Mouse (Mus musculus) adrenal gland, adult (tissue): ENCODE data around the gene Zfp691.
A peak's percentile ranks its signal among the peaks of the same experiment; 100 is the strongest.

Experiments used
- DNase-seq, 2 experiments: peaks; one replicate each; pipeline ENCODE4 v3.0.0; 2022 to 2023; ENCODE audit warnings: low spot score in 1 of 2; ENCODE audit not compliant: inconsistent age in 2 of 2

Gene Zfp691

DNA sequence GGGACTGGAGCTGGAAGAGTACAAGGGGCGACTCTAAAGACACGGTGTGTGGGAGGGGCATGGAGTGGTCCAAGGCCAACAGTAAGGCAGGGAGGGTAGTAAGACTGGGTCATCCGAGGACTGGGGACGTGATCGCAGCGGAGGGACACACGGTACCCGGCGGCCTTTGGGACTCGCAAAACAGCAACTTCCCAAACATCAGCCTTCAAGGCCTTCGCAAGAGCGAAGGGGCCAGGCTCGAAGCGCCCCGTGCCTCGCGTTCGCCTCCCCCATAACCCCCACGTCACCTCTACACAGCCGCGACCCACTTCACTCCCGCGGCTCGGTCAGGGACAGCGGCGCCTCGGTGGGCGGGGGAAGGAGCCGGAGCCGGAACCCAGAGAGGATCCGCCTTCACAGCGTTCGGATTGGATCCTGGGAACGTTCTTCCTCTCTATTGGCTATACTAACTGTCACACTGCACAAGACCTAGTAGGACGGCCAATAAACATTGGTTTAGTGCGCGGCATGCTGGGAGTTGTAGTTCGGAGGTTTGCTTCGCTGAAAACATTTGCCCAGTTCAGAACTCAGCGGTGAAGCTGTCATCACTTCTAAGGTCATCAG, at the start of gene Zfp691:
TSS of gene Zfp691 (minus strand) at position 345 of the 603 bp plus-strand sequence.
- peak; percentile 95 to 98 for DNase-seq

DNA sequence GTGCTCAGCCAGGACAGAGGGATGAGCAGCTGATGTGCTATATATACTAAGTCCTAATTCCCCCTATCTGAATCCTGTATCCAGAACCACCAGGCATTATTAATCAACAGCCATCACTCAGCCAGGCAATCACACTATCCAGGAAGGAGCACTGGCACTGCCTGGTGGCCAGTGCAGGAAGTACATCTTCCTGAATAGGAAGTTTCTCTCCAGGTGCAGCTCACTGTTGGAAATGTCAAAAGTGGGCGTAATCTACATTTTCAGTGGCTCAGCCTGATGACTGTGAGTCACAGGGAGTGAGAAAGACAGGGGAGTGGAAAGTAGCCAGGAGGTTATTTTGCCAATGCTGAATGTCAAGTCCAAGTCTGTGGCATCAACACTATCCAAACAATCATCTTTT, 49.7 kb upstream of the Zfp691 start:
- DNase-seq: peak; percentile 73 to 86

DNA sequence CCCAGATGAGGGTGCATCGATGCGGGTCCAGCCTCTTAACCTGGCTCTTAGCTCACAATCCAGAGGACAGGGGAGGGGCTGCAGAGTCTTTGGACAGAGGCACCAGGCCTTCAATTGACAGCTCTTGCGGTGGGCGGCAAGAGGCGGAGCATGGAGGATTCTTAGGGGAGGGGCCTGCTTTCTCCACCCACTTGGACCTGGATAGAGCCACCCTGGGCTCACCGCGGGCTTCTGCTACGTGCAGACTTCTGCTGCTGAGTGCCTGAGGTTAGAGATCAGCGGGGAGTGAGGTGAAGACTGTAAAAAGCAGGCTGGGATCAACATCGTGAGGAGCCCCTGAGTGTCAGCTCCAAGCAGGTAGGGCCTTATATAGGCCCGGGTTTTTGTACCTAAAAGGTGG, 44.2 kb upstream of the Zfp691 start, which contains the start of gene Tmem269:
TSS of gene Tmem269 (minus strand) at position 49 of the 400 bp plus-strand sequence.
- no peak for DNase-seq

DNA sequence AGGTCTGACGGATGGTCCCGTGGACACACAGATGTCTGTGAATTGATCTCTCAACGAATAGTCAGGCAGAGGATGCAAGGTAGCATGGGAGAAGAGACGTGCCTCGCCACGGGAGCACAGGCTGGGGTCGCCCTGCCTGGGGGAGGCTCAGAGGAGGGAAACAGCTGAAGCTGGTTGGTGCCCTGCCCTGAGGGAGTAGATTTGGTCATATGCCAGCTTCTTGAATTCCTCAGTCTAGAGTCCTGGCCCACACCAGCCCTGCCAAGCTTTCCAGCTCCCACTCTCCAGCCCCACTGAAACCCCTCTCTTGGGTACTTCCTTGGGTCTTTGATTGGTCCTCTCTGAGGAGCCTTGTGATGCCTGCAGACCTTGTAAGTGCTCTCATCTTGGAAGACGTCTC, 42.7 kb upstream of the Zfp691 start:
- DNase-seq: no peak

DNA sequence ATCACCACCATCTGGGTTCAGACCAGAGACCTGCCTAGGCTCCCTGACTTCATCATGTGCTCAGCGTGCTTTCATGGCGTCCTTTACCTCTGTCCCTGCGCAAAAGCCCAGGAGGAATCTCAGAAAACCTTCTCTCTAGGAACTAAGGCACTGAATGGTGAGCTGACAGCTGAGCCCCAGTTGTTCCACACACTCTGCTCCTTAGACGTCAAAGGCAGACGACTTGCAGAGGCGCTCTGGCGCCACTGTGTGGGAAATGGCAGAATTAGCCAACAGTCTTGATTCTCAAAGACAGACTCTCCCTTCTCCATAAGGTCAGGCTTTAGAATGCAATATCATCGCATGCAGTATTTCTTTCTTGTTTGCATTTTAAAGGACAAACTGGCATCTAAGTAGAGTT, 30.7 kb upstream of the Zfp691 start:
- peak; percentile 43 to 82 for DNase-seq

DNA sequence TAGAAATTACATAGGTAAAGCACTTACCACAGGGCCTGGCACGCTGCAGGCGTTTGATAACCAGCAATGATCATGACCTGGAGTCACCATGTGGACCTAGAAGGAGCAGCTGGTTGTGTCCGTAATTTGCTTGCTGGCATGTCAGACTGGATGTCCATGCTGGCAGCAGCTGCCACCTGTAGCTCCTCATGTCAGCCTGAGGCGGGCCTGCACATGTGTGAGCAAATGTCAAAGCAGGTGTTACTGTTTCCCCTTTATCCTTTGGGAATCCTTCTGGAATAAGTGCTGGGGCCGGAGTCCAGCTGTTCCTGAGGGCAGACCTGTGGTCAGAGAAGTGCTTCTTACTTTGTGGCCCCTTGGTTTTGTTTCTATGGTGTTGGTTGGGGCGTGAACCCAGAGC, 24.1 kb upstream of the Zfp691 start:
- no peak for DNase-seq

DNA sequence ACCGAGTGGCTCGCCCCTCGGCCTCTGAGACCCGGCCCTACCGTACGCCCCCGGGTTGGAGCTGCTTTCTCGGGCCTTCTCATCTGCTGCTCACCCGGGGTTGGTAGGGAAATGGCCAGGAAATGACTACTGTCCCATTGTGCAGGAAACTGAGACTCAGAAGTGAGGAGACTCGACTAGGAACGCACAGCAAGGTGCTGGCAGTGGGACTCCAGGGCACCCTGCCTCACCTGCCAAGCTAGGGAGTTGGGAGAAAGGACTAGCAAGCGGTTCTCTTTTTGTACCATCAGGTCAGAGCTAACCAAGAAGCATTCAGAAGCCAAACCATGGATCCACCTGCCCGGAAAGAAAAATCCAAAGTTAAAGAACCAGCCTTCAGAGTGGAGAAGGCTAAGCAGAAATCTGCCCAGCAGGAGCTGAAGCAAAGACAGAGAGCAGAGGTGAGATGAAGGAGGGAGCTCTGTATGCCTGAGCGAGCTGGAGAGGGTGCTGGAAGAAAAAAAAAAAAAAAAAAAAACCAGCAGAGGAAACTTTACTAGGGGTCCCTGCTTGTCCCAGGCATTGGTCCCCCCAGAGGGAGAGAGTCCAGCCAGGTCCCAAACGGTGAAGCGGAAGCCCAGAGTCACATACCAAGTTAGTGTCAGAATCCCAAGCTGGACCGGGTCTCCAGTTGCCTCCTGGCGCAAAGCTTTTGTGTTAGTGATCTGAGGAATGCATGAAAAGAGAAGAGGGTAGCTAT, 21.8 kb upstream of the Zfp691 start:
- DNase-seq: no peak

DNA sequence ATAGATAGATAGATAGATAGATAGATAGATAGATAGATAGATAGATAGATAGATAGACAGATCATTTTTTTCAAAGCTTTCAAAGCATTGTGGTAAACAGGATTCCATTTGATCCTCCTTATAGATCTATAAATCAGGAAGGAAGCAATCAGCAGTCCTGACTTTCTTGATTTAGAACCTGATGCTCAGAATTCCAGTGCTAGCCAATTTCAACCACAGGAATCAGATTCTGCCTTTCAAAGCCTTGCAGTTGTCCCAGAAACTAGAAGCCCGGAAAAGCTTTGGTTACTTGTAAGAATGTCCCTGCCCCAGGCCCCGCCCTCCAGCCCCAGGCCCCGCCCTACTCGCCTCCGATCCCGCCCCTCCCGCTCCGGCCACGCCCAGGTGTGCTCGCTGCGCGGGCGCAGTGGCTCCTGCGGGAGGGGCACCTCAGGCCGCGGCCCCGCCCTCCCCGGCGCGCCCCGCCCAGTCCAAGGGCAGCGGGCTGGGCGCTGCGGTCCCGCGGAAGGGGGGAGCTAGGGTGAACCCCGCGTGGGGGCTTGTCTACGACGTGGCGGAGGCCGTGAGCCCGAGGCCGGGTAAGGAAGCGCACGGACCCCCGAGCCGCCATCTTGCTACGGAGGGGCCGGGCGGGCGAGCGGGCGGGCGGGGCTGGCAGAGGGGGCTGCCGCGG, 21.1 kb upstream of the Zfp691 start, which contains the start of gene Svbp:
TSS of gene Svbp (plus strand) at position 398 of the 673 bp plus-strand sequence.
- DNase-seq: peak; percentile 89 to 97

DNA sequence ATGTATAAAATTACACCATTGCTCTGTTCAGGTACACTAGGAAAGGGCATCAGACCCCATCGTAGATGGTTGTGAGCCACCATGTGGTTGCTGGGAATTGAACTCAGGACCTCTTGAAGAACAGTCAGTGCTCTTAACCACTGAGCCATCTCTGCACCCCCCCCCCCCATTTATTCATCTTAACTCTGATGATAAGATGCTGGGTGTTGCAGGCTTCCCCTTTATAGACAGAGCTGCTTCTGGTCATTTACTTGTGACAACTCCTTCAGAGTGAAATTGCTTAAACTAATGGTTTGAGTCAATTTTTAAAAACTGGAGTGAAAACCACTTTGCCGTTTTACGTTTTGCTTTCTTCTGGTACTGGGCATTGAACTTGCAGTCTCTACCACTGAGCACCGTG, 18.8 kb upstream of the Zfp691 start:
- no peak for DNase-seq

DNA sequence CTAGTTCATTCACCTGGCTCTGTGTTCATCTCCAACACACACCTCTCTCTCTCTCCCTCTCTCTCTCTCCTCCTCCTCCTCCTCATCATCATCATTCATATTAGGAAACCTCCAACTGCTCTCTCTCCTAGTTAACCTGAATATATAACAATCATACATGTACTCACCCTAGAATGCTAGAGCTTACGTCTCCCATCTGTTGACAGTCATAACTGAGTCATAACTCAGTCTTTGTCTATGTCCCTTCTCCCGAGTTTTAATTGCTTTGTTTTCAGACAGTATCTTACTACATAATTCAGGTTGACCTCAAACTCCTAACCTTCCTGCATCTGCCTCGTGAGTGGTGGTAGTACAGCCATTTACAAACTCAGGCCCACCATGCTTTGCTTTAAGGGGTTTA, 17.3 kb upstream of the Zfp691 start:
- no peak for DNase-seq

DNA sequence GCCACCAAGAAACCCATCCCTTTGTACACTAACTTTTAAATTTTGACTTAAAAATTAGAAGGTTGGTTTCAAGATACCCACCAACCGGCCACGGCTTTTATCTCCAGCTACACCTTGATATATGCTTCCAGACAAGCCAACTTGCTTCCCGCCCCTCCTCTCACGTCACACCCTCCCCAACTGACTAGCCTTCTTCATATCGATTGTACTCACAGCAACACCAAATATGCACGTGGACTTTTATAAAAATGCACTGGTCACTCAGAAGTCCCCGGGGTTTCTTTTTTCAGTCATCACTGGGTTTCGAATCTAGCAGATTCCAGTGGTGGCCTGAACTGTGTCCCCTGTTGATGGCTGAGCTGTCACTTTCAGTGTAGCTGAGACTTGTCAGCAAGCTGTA, 16.6 kb upstream of the Zfp691 start:
- DNase-seq: no peak

DNA sequence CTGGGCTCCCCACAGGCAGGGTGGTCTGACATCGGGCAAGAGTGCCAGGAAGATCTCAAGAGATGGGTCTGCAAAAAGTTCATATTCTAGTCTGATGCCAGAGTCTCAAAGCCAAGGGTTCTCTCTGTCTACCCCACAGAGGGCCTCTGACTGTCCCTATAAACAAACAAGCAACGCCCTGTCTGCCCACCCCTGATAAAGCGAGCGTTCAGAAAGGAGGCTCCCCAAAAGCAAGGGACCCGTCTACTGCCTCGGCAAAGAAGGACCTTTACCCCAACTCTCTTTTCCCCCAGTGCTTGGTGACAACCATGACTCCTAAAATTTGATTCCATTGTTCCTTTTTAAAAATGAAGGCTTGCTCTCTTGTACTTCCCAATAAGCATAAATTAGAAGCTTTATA, 15.9 kb upstream of the Zfp691 start, which contains the start of gene Ermap:
TSS of gene Ermap (minus strand) at position 148 of the 400 bp plus-strand sequence.
- no peak for DNase-seq

DNA sequence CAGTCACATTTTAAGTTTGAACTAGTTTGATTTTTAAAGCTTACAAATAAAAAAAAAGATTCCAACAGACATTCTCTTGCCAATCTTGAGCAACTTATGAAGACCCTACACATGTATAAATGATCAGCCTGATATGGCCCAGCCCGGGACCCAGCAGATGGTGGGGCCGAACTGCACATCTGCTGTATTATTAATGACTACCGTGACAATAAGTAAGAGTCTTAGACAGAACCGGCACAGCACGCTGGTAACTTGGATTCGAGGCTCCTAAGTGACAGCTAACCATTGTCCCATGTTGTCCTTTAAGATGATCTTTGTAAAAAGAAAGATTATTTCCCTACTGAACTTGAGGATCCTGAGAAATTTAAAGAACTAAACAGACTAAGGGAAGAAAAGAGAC, 15.4 kb upstream of the Zfp691 start:
- no peak for DNase-seq

DNA sequence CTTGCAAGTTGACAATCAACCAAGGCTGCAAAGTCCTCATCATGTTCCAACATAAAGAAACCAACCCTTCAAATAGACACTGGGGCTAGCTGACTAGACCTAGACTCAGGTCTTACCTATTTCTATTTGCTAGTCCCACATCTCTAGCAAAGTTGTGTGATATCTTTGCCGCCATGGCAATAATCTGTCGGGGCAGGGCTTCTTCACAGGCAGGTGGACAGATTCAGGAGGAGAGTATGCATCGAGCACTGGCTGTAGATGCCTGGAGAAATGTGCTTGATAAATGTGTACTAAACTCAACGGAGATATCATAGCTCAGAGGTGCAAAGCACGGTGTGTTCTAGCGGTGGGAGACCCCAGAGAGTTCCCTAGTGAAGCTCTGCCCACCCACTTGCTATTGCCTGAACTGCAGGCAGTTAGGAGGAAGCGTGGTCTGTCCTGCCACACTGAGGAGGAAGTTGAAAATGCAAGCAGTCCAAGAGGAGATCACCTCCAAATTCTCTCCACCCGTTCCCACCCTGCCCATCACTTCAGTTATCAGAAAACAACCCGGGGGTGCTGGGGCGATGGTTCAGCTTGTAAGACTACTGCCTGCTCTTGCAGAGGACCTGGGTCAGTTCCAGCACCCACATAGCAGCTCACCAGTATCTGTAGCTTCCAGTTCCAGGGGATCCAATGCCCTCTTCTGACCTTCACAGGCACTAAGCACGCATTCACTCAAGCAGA, 14.2 kb upstream of the Zfp691 start:
- DNase-seq: no peak

DNA sequence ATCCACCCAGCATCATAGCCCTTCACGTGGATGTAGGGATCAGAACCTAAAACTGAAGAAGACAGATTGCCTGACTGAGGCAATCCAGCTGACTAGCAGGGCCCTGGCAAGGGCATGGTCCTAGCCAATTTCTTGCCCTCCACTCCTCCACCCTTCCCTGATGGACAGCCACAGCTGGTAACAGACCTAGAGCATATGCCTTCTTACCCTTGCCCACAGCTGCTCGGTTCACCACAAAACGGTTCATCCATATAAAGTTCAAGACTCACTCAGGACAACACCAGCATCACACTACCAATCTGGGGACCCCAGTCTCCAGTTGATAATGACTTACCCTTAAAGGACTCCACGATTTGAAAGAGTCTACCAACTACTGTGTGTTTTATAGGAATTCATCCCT, 11.8 kb upstream of the Zfp691 start:
- no peak for DNase-seq

DNA sequence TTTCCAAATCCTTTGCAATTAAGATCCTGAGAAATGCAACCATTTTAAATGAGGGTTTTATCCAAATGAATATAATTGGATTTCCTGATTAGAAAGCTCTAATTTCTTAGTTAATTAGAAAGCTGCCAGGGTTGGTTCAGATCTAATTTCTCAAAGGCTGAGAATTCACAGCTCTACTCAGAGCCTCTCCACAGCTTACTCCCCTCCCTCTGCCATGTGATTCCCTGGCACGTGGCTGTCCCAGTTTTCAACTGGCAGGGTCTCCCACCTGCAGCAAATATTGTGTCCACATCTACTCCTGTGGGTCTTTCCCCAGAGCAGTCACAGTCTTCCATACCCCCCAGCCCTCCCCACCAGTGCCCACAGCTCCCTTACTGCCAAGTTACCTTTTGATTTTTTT, 9.5 kb upstream of the Zfp691 start:
- DNase-seq: no peak

DNA sequence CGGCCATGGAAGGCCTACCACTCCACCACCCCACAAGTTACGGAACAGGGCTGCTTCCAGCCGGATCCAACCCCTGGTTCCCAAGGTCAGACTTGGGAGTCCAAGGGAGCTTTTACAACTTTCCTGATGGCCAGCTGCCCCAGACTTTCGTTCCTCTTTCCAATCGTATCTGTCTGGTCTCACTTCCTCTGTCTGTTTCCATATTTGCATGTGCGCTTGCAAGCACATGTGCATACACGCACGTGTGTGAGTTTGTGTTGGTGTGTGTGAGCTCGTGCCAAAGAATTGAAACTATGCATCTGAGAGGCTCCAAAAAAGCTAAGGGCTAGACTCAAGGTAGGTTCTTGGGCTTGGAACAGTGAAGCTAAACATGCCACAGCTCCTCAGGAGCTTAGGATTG, 7.5 kb upstream of the Zfp691 start:
- DNase-seq: peak in 1 of 2 experiments; percentile 37

DNA sequence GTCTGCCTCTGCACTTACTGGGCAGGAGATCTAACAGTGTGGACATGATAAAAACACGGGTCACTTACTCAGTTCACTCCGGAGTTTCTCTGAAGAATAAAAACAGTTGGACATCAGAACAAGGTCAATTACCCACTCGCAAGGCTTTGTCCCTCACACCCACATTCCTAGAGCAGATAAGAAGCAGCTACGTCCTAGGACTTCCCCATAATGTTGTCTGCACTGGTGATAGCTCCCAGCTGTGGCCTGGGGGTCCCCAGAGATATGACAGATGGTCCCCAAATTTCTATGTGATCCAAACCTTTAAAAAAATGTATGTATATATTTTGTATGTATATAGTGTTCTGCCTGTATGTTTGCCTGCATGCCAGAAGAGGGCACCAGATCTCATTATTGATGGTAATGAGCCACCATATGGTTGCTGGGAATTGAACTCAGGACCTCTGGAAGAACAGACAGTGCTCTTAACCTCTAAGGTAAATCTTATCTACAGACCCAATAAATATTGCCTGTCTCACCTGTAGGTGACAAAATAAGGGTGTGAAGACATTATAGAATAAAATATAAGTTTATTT, 6.2 kb upstream of the Zfp691 start:
- DNase-seq: peak in 1 of 2 experiments; percentile 70

DNA sequence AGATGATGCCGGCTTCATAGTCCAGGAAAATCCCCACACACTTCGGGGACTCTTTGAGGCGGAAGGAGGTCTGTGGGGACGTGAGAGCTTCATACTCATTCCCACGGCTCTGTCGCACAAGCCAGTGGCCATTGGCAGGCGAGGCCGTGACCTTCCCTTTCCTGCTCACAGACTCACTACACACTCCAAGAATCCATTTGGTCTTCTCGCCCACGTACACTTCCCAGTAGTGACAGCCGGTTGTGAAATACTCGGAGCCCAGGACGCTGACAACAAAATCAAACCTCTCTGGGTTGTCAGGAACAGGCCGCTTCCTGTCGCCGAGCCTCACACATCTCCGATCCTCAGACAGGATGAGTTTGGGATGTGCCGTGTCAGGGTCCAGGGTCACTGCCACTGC, 4.3 kb upstream of the Zfp691 start:
- DNase-seq: peak; percentile 33 to 75

DNA sequence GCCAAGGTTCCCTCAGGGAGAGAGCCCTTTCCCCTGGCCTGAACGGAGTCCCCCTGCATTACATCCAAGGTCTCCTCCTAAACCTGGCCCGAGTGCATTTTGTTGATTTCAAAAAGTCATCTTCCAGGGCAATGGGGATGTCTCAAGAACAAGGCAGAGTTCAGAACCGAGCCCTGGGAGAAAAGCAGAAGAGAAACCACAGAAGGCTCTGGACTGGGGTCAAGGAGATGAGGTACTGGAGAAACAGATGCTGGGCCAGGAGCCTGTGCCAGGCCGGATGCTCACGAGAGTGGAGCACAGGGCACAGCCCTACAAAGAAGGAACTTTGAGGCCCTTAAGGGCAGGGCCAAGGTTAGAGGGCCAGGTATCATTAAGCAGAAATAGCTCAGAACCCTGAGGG, 3.7 kb upstream of the Zfp691 start:
- peak in 1 of 2 experiments; percentile 56 for DNase-seq
